Mouse (Mus musculus) limb, embryonic 13.5 days (tissue): ENCODE results near the gene Atxn1. TPM values are rescaled to one million over a fixed set of nuclear protein-coding genes. Genes with fewer than 3 reads are reported as not detected.

ENCODE experiments used
- ATAC-seq: fragments of 200-750 bp; cut with Nextera tagmentation; 2 replicates; pipeline ENCODE4 v1.8.0; 2017; ENCODE audit warnings: low read depth, moderate number of reproducible peaks, moderate TSS enrichment; ENCODE audit not compliant: low FRiP score
- H3K27ac ChIP-seq: fragments of 300-500 bp; sonication (generic); 2 replicates; pipeline ENCODE4 v1.5.1; 2015; ENCODE audit warnings: inconsistent platforms, mild to moderate bottlenecking, moderate library complexity
- H3K27me3 ChIP-seq: fragments of 300-500 bp; sonication (generic); 2 replicates; pipeline ENCODE4 v1.6.1; 2015; ENCODE audit warnings: mild to moderate bottlenecking, inconsistent platforms
- H3K36me3 ChIP-seq: fragments of 300-500 bp; sonication (generic); 2 replicates; pipeline ENCODE4 v1.6.1; 2015; ENCODE audit warnings: inconsistent platforms, mild to moderate bottlenecking, moderate library complexity
- H3K4me1 ChIP-seq: fragments of 300-500 bp; sonication (generic); 2 replicates; pipeline ENCODE4 v1.6.1; 2015; ENCODE audit warnings: inconsistent platforms
- H3K4me2 ChIP-seq: fragments of 300-500 bp; sonication (generic); replicated peaks from 2 replicates; pipeline ENCODE4 v1.6.1; 2015; ENCODE audit warnings: inconsistent platforms, mild to moderate bottlenecking, moderate library complexity
- H3K4me3 ChIP-seq: fragments of 300-500 bp; sonication (generic); 2 replicates; pipeline ENCODE4 v1.5.1; 2015; ENCODE audit warnings: moderate library complexity, mild to moderate bottlenecking, inconsistent platforms
- H3K9ac ChIP-seq: fragments of 300-500 bp; sonication (generic); 2 replicates; pipeline ENCODE4 v1.6.1; 2015; ENCODE audit warnings: mild to moderate bottlenecking, inconsistent platforms
- H3K9me3 ChIP-seq: fragments of 300-500 bp; sonication (generic); 2 replicates; pipeline ENCODE4 v1.6.1; 2016; ENCODE audit warnings: inconsistent platforms
- WGBS: fragments of 180-500 bp; shearing (Covaris S2); methylation state at CpG from one replicate; pipeline ENCODE4 v1.1.7; 2015; 5-methylcytosine and 5-hydroxymethylcytosine counted together
- polyA plus RNA-seq: library from polyadenylated mRNA; unstranded; fragments of >200 nt; fragmentation: Nextera tagmentation; extraction: Ambion mirVana; gene quantifications from 2 replicates; pipeline ENCODE4 v1.2.1, GENCODE M21; 2015

The Atxn1 gene
- polyA plus RNA-seq, 1 experiment from 2014 or later: 6.0 TPM

GRCm38 (mm10) chr13:45882976-45883440, 81.8 kb downstream of the Atxn1 start:
- no peak overlapping the region for H3K4me2 ChIP-seq
- WGBS: 59% methylated on average over 3 of the region's 3 CpGs
- no peak overlapping the region for H3K9ac ChIP-seq
- no peak overlapping the region for H3K27ac ChIP-seq
- H3K4me3 ChIP-seq: no peak overlapping the region
- no peaks in the 10 kb centered on the region for H3K27me3 ChIP-seq
- H3K36me3 ChIP-seq: no peaks in the 10 kb centered on the region
- no peaks in the 10 kb centered on the region for H3K9me3 ChIP-seq
- no peak for ATAC-seq
- peaks cover 24% of the 10 kb centered on the region for H3K4me1 ChIP-seq

GRCm38 (mm10) chr13:45880543-45880845, 84.3 kb downstream of the Atxn1 start:
- H3K4me3 ChIP-seq: no peak overlapping the region
- peaks cover 24% of the 10 kb centered on the region for H3K4me1 ChIP-seq
- 60% methylated on average over 5 of the region's 5 CpGs for WGBS
- no peak for ATAC-seq
- H3K9ac ChIP-seq: no peak overlapping the region
- H3K4me2 ChIP-seq: no peak overlapping the region
- no peaks in the 10 kb centered on the region for H3K9me3 ChIP-seq
- H3K36me3 ChIP-seq: no peaks in the 10 kb centered on the region
- H3K27me3 ChIP-seq: no peaks in the 10 kb centered on the region
- no peak overlapping the region for H3K27ac ChIP-seq

- no peaks in the 10 kb centered on the region for H3K27me3 ChIP-seq
- peaks cover 24% of the 10 kb centered on the region for H3K4me1 ChIP-seq
- no peak overlapping the region for H3K4me3 ChIP-seq
- WGBS: 78% methylated on average over 14 of the region's 14 CpGs
- H3K36me3 ChIP-seq: no peaks in the 10 kb centered on the region
- H3K9me3 ChIP-seq: no peaks in the 10 kb centered on the region
- H3K4me2 ChIP-seq: no peak overlapping the region
- no peak for ATAC-seq
- no peak overlapping the region for H3K9ac ChIP-seq
- H3K27ac ChIP-seq: no peak overlapping the region
Observed at GRCm38 (mm10) chr13:45879746-45880542, 84.9 kb downstream of the Atxn1 start.

GRCm38 (mm10) chr13:45876939-45877338, 87.9 kb downstream of the Atxn1 start:
- 84% methylated on average over 5 of the region's 5 CpGs for WGBS
- Histone ChIP-seq H3K4me2 (no peak overlapping the region), H3K27ac (no peak overlapping the region), H3K27me3 (no peaks in the 10 kb centered on the region), H3K9me3 (no peaks in the 10 kb centered on the region), H3K4me3 (no peak overlapping the region), H3K36me3 (no peaks in the 10 kb centered on the region), H3K4me1 (peaks cover 26% of the 10 kb centered on the region), H3K9ac (no peak overlapping the region)
- no peak for ATAC-seq

GRCm38 (mm10) chr13:45876368-45876760, 88.4 kb downstream of the Atxn1 start:
- no peak overlapping the region for H3K9ac ChIP-seq
- H3K4me2 ChIP-seq: no peak overlapping the region
- no peaks in the 10 kb centered on the region for H3K27me3 ChIP-seq
- no peaks in the 10 kb centered on the region for H3K36me3 ChIP-seq
- H3K27ac ChIP-seq: no peak overlapping the region
- no peak for ATAC-seq
- peaks cover 28% of the 10 kb centered on the region for H3K4me1 ChIP-seq
- no peaks in the 10 kb centered on the region for H3K9me3 ChIP-seq
- no peak overlapping the region for H3K4me3 ChIP-seq
- WGBS: 93% methylated on average over 2 of the region's 2 CpGs

- H3K36me3 ChIP-seq: no peaks in the 10 kb centered on the region
- no peaks in the 10 kb centered on the region for H3K27me3 ChIP-seq
- H3K9ac ChIP-seq: no peak overlapping the region
- no peak overlapping the region for H3K27ac ChIP-seq
- H3K9me3 ChIP-seq: no peaks in the 10 kb centered on the region
- no peak for ATAC-seq
- H3K4me3 ChIP-seq: no peak overlapping the region
- no peak overlapping the region for H3K4me2 ChIP-seq
- peaks cover 24% of the 10 kb centered on the region for H3K4me1 ChIP-seq
- 76% methylated on average over 6 of the region's 6 CpGs for WGBS
Observed at GRCm38 (mm10) chr13:45875686-45876367, 89.0 kb downstream of the Atxn1 start.

- no peaks in the 10 kb centered on the region for H3K9me3 ChIP-seq
- no peak overlapping the region for H3K27ac ChIP-seq
- ATAC-seq: no peak
- H3K4me3 ChIP-seq: no peak overlapping the region
- no peaks in the 10 kb centered on the region for H3K36me3 ChIP-seq
- 91% methylated on average over 4 of the region's 4 CpGs for WGBS
- H3K27me3 ChIP-seq: no peaks in the 10 kb centered on the region
- no peak overlapping the region for H3K9ac ChIP-seq
- no peak overlapping the region for H3K4me2 ChIP-seq
- H3K4me1 ChIP-seq: peaks cover 13% of the 10 kb centered on the region; the same call in 1 of the 2 replicates
Observed at GRCm38 (mm10) chr13:45874196-45874595, 90.6 kb downstream of the Atxn1 start.

- Histone ChIP-seq H3K4me3 (no peak overlapping the region), H3K27me3 (no peaks in the 10 kb centered on the region), H3K4me1 (peaks cover 13% of the 10 kb centered on the region; the same call in 1 of the 2 replicates), H3K4me2 (no peak overlapping the region), H3K36me3 (no peaks in the 10 kb centered on the region), H3K9ac (no peak overlapping the region), H3K9me3 (no peaks in the 10 kb centered on the region), H3K27ac (no peak overlapping the region)
- ATAC-seq: no peak
- WGBS: 85% methylated on average over 7 of the region's 7 CpGs
Observed at GRCm38 (mm10) chr13:45872966-45873365, 91.8 kb downstream of the Atxn1 start.

GRCm38 (mm10) chr13:45872041-45872746, 92.6 kb downstream of the Atxn1 start:
- Histone ChIP-seq H3K27me3 (no peaks in the 10 kb centered on the region), H3K4me2 (no peak overlapping the region), H3K36me3 (no peaks in the 10 kb centered on the region), H3K4me1 (peaks cover 13% of the 10 kb centered on the region; the same call in 1 of the 2 replicates), H3K27ac (no peak overlapping the region), H3K4me3 (no peak overlapping the region), H3K9me3 (no peaks in the 10 kb centered on the region), H3K9ac (no peak overlapping the region)
- WGBS: 73% methylated on average over 14 of the region's 14 CpGs
- ATAC-seq: no peak

GRCm38 (mm10) chr13:45871554-45871953, 93.3 kb downstream of the Atxn1 start:
- WGBS: 46% methylated on average over 7 of the region's 7 CpGs
- H3K9ac ChIP-seq: no peak overlapping the region
- no peaks in the 10 kb centered on the region for H3K27me3 ChIP-seq
- no peaks in the 10 kb centered on the region for H3K9me3 ChIP-seq
- H3K4me3 ChIP-seq: no peak overlapping the region
- H3K4me2 ChIP-seq: no peak overlapping the region
- peaks cover 13% of the 10 kb centered on the region; the same call in 1 of the 2 replicates for H3K4me1 ChIP-seq
- ATAC-seq: no peak
- H3K36me3 ChIP-seq: no peaks in the 10 kb centered on the region
- no peak overlapping the region for H3K27ac ChIP-seq

GRCm38 (mm10) chr13:45868886-45869285, 95.9 kb downstream of the Atxn1 start:
- ATAC-seq: no peak
- H3K27me3 ChIP-seq: no peaks in the 10 kb centered on the region
- 76% methylated on average over 8 of the region's 8 CpGs for WGBS

GRCm38 (mm10) chr13:45867273-45867672, 97.5 kb downstream of the Atxn1 start:
- H3K9me3 ChIP-seq: no peaks in the 10 kb centered on the region
- no peaks in the 10 kb centered on the region for H3K27me3 ChIP-seq
- no peak overlapping the region for H3K27ac ChIP-seq
- 79% methylated on average over 14 of the region's 14 CpGs for WGBS
- no peak overlapping the region for H3K4me2 ChIP-seq
- H3K4me1 ChIP-seq: peaks cover 6% of the 10 kb centered on the region; the same call in 1 of the 2 replicates
- no peak for ATAC-seq
- no peak overlapping the region for H3K4me3 ChIP-seq
- no peak overlapping the region for H3K9ac ChIP-seq
- no peaks in the 10 kb centered on the region for H3K36me3 ChIP-seq

More at GRCm38 (mm10) chr13:45868886-45869285, 95.9 kb downstream of the Atxn1 start:
- Histone ChIP-seq H3K4me2 (no peak overlapping the region), H3K9me3 (no peaks in the 10 kb centered on the region), H3K36me3 (no peaks in the 10 kb centered on the region), H3K27ac (no peak overlapping the region), H3K9ac (no peak overlapping the region), H3K4me1 (peaks cover 13% of the 10 kb centered on the region; the same call in 1 of the 2 replicates), H3K4me3 (no peak overlapping the region)
